Mouse (Mus musculus) small intestine, adult 2 months (tissue): Measurements from ENCODE around the gene Astn2. TPM values are rescaled to one million over a fixed set of nuclear protein-coding genes. Genes with fewer than 3 reads are reported as not detected.
A peak's percentile ranks its signal among the peaks of the same experiment; 100 is the strongest.

ENCODE experiments used
- H3K27ac ChIP-seq: fragments of 200-500 bp; 2 replicates; pipeline ENCODE4 v1.5.1; 2012; ENCODE audit warnings: low read depth, low read length, control low read depth, inconsistent platforms; ENCODE audit not compliant: insufficient read depth
- H3K27me3 ChIP-seq: fragments of 200-500 bp; 2 replicates; pipeline ENCODE4 v1.6.1; 2012; ENCODE audit warnings: mild to moderate bottlenecking, moderate library complexity, low read length, inconsistent platforms; ENCODE audit not compliant: control insufficient read depth, insufficient read depth
- H3K36me3 ChIP-seq: fragments of 200-500 bp; 2 replicates; pipeline ENCODE4 v1.6.1; 2012; ENCODE audit warnings: mild to moderate bottlenecking, low read length, control low read depth, inconsistent platforms; ENCODE audit not compliant: control insufficient read depth, insufficient read depth
- H3K4me1 ChIP-seq: fragments of 200-500 bp; 2 replicates; pipeline ENCODE4 v1.6.1; 2012; ENCODE audit warnings: low read length, inconsistent platforms, mixed read lengths; ENCODE audit not compliant: control insufficient read depth, insufficient read depth, insufficient read length
- H3K4me3 ChIP-seq: fragments of 200-500 bp; 2 replicates; pipeline ENCODE4 v1.5.1; 2012; ENCODE audit warnings: low read depth, mild to moderate bottlenecking, control low read depth, inconsistent platforms, low read length, moderate library complexity
- CTCF ChIP-seq: fragments of 200-500 bp; IDR thresholded peaks from 2 replicates; pipeline ENCODE4 v1.5.1; 2012; ENCODE audit warnings: low read depth, mild to moderate bottlenecking, control low read depth, inconsistent platforms, low read length, moderate library complexity, mixed read lengths; ENCODE audit not compliant: insufficient replicate concordance, insufficient read length; ENCODE audit errors: extremely low read depth
- POLR2A ChIP-seq: fragments of 200-500 bp; IDR thresholded peaks from 2 replicates; pipeline ENCODE4 v1.6.1; 2012; ENCODE audit warnings: low read depth, mild to moderate bottlenecking, control low read depth, inconsistent platforms, low read length, moderate library complexity
- WGBS: fragments of 180-500 bp; shearing (Covaris S2); methylation state at CpG from one replicate; pipeline ENCODE4 v1.1.7; 2018; 5-methylcytosine and 5-hydroxymethylcytosine counted together
- polyA plus RNA-seq: library from polyadenylated mRNA; depleted of rRNA; stranded (reverse); fragments of >200 nt; gene quantifications from 2 replicates; pipeline ENCODE4 v1.2.3, GENCODE M21; 2012

The Astn2 gene
- polyA plus RNA-seq, 1 experiment = 0.37 TPM

GRCm38 (mm10) chr4:65496463-65496834 is 908.0 kb downstream of the Astn2 start:
- TF ChIP-seq CTCF (peak; percentile 30; the same call in 1 of the 2 replicates), POLR2A (no peak)
- Histone ChIP-seq H3K4me1 (no peaks in the 10 kb centered on the region), H3K27ac (no peak overlapping the region), H3K36me3 (no peaks in the 10 kb centered on the region), H3K4me3 (no peak overlapping the region), H3K27me3 (no peaks in the 10 kb centered on the region)
- 8% methylated on average over 3 of the region's 3 CpGs for WGBS

GRCm38 (mm10) chr4:65495705-65496462 is 908.5 kb downstream of the Astn2 start:
- WGBS = 71% methylated on average over 6 of the region's 6 CpGs
- no peak for TF ChIP-seq POLR2A
- no peak for TF ChIP-seq CTCF

DNA sequence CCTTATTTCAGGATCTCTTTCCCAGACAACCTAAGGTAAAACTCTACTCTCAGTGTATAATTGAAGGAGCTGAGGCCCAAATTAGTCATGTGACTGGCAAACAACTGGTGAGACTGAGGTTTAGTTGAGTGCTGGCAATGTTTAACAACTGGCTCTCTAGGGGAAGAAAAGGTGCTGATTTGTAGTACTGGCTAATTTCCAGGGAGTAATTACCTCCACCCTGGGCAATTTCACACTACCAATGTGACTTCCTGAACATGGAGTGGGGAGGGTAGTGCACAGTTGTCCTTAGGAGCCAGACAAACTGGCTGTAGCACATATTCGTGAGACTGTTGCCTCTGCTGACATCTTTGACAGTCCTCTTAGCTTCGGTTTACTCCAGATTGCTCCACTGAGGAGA is 912.9 kb downstream of the Astn2 start:
- Histone ChIP-seq H3K4me1 (no peaks in the 10 kb centered on the region), H3K27ac (no peak overlapping the region), H3K36me3 (no peaks in the 10 kb centered on the region), H3K27me3 (no peaks in the 10 kb centered on the region), H3K4me3 (no peak overlapping the region)
- no peak for TF ChIP-seq CTCF
- TF ChIP-seq POLR2A = no peak
- 61% methylated on average over 2 of the region's 2 CpGs for WGBS

More at GRCm38 (mm10) chr4:65495705-65496462, 908.5 kb downstream of the Astn2 start:
- no peak overlapping the region for H3K4me3 ChIP-seq
- no peaks in the 10 kb centered on the region for H3K4me1 ChIP-seq
- H3K36me3 ChIP-seq = no peaks in the 10 kb centered on the region
- H3K27me3 ChIP-seq = no peaks in the 10 kb centered on the region
- no peak overlapping the region for H3K27ac ChIP-seq

GRCm38 (mm10) chr4:65489711-65490110 is 914.7 kb downstream of the Astn2 start:
- 73% methylated on average over 3 of the region's 3 CpGs for WGBS
- no peak overlapping the region for H3K27ac ChIP-seq
- H3K4me3 ChIP-seq = no peak overlapping the region
- H3K36me3 ChIP-seq = no peaks in the 10 kb centered on the region
- TF ChIP-seq POLR2A (no peak), CTCF (no peak)
- no peaks in the 10 kb centered on the region for H3K27me3 ChIP-seq
- no peaks in the 10 kb centered on the region for H3K4me1 ChIP-seq

GRCm38 (mm10) chr4:65481632-65482031 is 922.8 kb downstream of the Astn2 start:
- WGBS = 69% methylated on average over 5 of the region's 5 CpGs

DNA sequence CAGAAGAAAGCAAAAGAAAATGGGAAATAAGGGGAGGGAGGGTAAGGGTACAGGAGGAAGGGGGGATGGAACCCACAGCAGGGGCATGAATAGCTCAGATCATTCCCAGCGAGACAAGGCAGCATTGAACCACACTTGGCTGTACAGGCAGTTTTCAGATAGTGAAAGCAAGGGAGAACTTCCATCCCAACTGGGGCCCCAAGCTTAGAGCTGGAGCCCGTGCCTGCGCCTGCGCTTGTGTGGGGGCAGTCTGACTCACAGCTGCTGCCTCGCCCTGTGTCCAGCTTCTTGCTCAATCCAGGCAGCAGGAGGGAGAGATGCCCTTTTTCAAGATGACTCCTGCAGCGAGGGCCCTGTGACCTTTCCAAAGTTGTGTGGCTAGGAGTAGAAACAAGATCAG is 927.3 kb downstream of the Astn2 start:
- TF ChIP-seq POLR2A (no peak), CTCF (no peak)
- no peaks in the 10 kb centered on the region for H3K36me3 ChIP-seq
- WGBS = 31% methylated on average over 6 of the region's 6 CpGs
- H3K27ac ChIP-seq = no peak overlapping the region
- no peaks in the 10 kb centered on the region for H3K27me3 ChIP-seq
- H3K4me3 ChIP-seq = no peak overlapping the region
- no peaks in the 10 kb centered on the region for H3K4me1 ChIP-seq

More at GRCm38 (mm10) chr4:65481632-65482031, 922.8 kb downstream of the Astn2 start:
- H3K4me3 ChIP-seq = no peak overlapping the region
- no peaks in the 10 kb centered on the region for H3K4me1 ChIP-seq
- H3K36me3 ChIP-seq = no peaks in the 10 kb centered on the region
- no peak for TF ChIP-seq POLR2A
- no peak for TF ChIP-seq CTCF
- H3K27ac ChIP-seq = no peak overlapping the region
- no peaks in the 10 kb centered on the region for H3K27me3 ChIP-seq

GRCm38 (mm10) chr4:65475925-65476560 is 928.4 kb downstream of the Astn2 start:
- Histone ChIP-seq H3K27me3 (no peaks in the 10 kb centered on the region), H3K36me3 (no peaks in the 10 kb centered on the region), H3K27ac (no peak overlapping the region), H3K4me1 (no peaks in the 10 kb centered on the region), H3K4me3 (no peak overlapping the region)
- WGBS = 52% methylated on average over 4 of the region's 4 CpGs
- no peak for TF ChIP-seq CTCF
- no peak for TF ChIP-seq POLR2A

DNA sequence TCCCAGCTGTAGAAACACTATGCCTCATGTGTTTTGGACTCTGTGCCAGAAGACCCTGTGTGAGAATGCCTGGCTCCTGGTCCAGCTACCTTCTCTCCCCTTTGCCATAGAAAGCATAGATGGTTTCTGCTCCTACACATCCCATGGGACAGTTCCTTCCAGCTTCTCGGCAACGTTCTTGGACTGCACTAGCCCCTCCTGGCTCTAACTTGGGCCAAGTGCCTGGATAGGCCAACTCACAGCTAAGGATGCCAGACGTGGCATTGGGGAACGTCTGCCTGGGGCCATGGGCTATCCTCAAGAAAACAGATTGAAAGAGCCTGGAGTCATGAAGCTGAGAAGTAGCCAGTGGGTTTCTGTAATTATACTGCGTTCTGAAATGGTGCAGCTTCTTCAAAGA is 931.3 kb downstream of the Astn2 start:
- 73% methylated on average over 5 of the region's 5 CpGs for WGBS

More for the DNA sequence above, 931.3 kb downstream of the Astn2 start:
- H3K36me3 ChIP-seq = no peaks in the 10 kb centered on the region
- H3K4me3 ChIP-seq = no peak overlapping the region
- no peak overlapping the region for H3K27ac ChIP-seq
- H3K27me3 ChIP-seq = no peaks in the 10 kb centered on the region
- no peak for TF ChIP-seq POLR2A
- TF ChIP-seq CTCF = no peak
- H3K4me1 ChIP-seq = no peaks in the 10 kb centered on the region
